ENCODE assay signal across 8 mouse cellular contexts in genomic region chr2:30446891-30447826, GRCm38 (mm10). TPM values are rescaled to one million over a fixed set of nuclear protein-coding genes. Genes with fewer than 3 reads are reported as not detected.
DNase-seq lines count a peak whose midpoint lies in the region; ATAC-seq and TF ChIP-seq lines count a peak whose summit lies in the region.

No protein-coding gene starts in this region.

- ATAC-seq in hindbrain, postnatal 0 days: no peak
- ATAC-seq in neural tube, embryonic 14.5 days (ENCODE audit: low read depth): no peak
- no peak for ATAC-seq in activated CD4-positive, CD25-positive, alpha-beta regulatory T cell, adult 4 months
- no peak for ATAC-seq in megakaryocyte, adult 5-6 weeks (ENCODE audit: poor library complexity, severe bottlenecking)

- WGBS in hindbrain, postnatal 0 days: 77% methylated on average over 10 of the region's 10 CpGs
- 89% methylated on average over 10 of the region's 10 CpGs for WGBS in neural tube, embryonic 14.5 days

- peaks cover 7% of the 10 kb centered on the region for H3K4me1 ChIP-seq in hindbrain, postnatal 0 days (ENCODE audit: insufficient read depth, low read length)
- H3K4me1 ChIP-seq in neural tube, embryonic 14.5 days (ENCODE audit: control insufficient read depth, insufficient read depth, low read length): peaks cover 12% of the 10 kb centered on the region

- DNase-seq in adrenal gland, postnatal 36 days: peak; percentile 31 to 46
- DNase-seq in adrenal gland, adult 8-10 months: no peak
- no peak for DNase-seq in left cerebral cortex, adult 2 months (ENCODE audit: extremely low spot score in 1 of 2, low spot score in 2 of 2)
- no peak for DNase-seq in left cerebral cortex, adult 9 months (ENCODE audit: low spot score in 2 of 2)
- no peak for DNase-seq in hindbrain, postnatal 0 days (ENCODE audit: low spot score)

- H3K4me2 ChIP-seq in hindbrain, postnatal 0 days (ENCODE audit: low read depth, low read length): no peak overlapping the region
- no peak overlapping the region for H3K4me2 ChIP-seq in neural tube, embryonic 14.5 days (ENCODE audit: low read depth, low read length)

- no peak overlapping the region for H3K9ac ChIP-seq in hindbrain, postnatal 0 days (replicated peaks; ENCODE audit: low read length)
- H3K9ac ChIP-seq in neural tube, embryonic 14.5 days (replicated peaks; ENCODE audit: low read depth, low read length): no peak overlapping the region

- no peaks in the 10 kb centered on the region; the same call in 1 of the 2 replicates for H3K36me3 ChIP-seq in hindbrain, postnatal 0 days (ENCODE audit: insufficient read depth, low read length)
- peaks cover 20% of the 10 kb centered on the region; the same call in 1 of the 2 replicates for H3K36me3 ChIP-seq in neural tube, embryonic 14.5 days (ENCODE audit: control insufficient read depth, insufficient read depth, low read length)

- intact Hi-C loops in left cerebral cortex, adult 2 months (cut with DNase I): no loop called here

- no peak for TF ChIP-seq CTCF in left cerebral cortex, adult 2 months (IDR thresholded peaks at IDR 0.05)
- TF ChIP-seq CTCF in hindbrain, postnatal 0 days (IDR thresholded peaks at IDR 0.05; ENCODE audit: low read depth): no peak

- H3K27me3 ChIP-seq in hindbrain, postnatal 0 days (ENCODE audit: insufficient read depth, low read length): no peaks in the 10 kb centered on the region
- H3K27me3 ChIP-seq in neural tube, embryonic 14.5 days (ENCODE audit: control insufficient read depth, insufficient read depth, low read length): no peaks in the 10 kb centered on the region

- H3K4me3 ChIP-seq in left cerebral cortex, adult 2 months: no peak overlapping the region
- H3K4me3 ChIP-seq in hindbrain, postnatal 0 days (ENCODE audit: low read length): no peak overlapping the region
- H3K4me3 ChIP-seq in neural tube, embryonic 14.5 days (ENCODE audit: low read depth, low read length): no peak overlapping the region

- H3K27ac ChIP-seq in left cerebral cortex, adult 2 months: peak overlapping the region; percentile 16; the same call in 1 of the 2 replicates
- H3K27ac ChIP-seq in hindbrain, postnatal 0 days: peak overlapping the region; percentile 2; the same call in 1 of the 2 replicates
- H3K27ac ChIP-seq in neural tube, embryonic 14.5 days (ENCODE audit: low read depth, low read length): peak overlapping the region; percentile 44; the same call in 1 of the 2 replicates

- no peaks in the 10 kb centered on the region for H3K9me3 ChIP-seq in hindbrain, postnatal 0 days (ENCODE audit: low read length)
- H3K9me3 ChIP-seq in neural tube, embryonic 14.5 days (ENCODE audit: control insufficient read depth, low read length): no peaks in the 10 kb centered on the region

RNA-seq across cellular contexts. Expression of gene Ier5l, which starts 26.9 kb away (rescaled TPM):
- total RNA-seq in adrenal gland, postnatal 36 days (2021): 1 to 10 TPM; 3.3 to 4.5 TPM
- total RNA-seq in adrenal gland, adult 8-10 months (2022): 1 to 10 TPM; 3.8 to 7.7 (median 6.8) TPM
- 10 to 100 TPM; 20.9 to 25.3 TPM for total RNA-seq in left cerebral cortex, adult 2 months (2021)
- 26.5 and 30.2 TPM in 2 replicates for total RNA-seq in hindbrain, postnatal 0 days (2014; rRNA removed)
- polyA plus RNA-seq in hindbrain, postnatal 0 days (2015; fragmentation: Nextera tagmentation; extraction: Ambion mirVana): 2.4 and 2.8 TPM in 2 replicates
- 2.3 and 2.6 TPM in 2 replicates for polyA plus RNA-seq in neural tube, embryonic 14.5 days (2014; fragmentation: Nextera tagmentation; extraction: Ambion mirVana)
- under 1 TPM in 1 of 2 experiments, not detected in 1; 0.16 TPM for polyA plus RNA-seq in activated CD4-positive, CD25-positive, alpha-beta regulatory T cell, adult 4 months (2017; shearing (Covaris generic))
- 0.18 and 0.40 TPM in 2 replicates for total RNA-seq in megakaryocyte, adult 5-6 weeks (2015)
- total RNA-seq in megakaryocyte, adult 5-6 weeks (2017): 0.99 and 1.1 TPM in 2 replicates

RNA-seq across cellular contexts. Expression of gene Ptpa, which starts 31.3 kb away (rescaled TPM):
- 100 to 1,000 TPM; 123 to 143 TPM for total RNA-seq in adrenal gland, postnatal 36 days (2021)
- total RNA-seq in adrenal gland, adult 8-10 months (2022): 100 to 1,000 TPM; 135 to 153 (median 141) TPM
- total RNA-seq in left cerebral cortex, adult 2 months (2021): 100 to 1,000 TPM; 177 to 178 TPM
- total RNA-seq in hindbrain, postnatal 0 days (2014; rRNA removed): 140 and 156 TPM in 2 replicates
- polyA plus RNA-seq in hindbrain, postnatal 0 days (2015; fragmentation: Nextera tagmentation; extraction: Ambion mirVana): 133 and 138 TPM in 2 replicates
- polyA plus RNA-seq in neural tube, embryonic 14.5 days (2014; fragmentation: Nextera tagmentation; extraction: Ambion mirVana): 65.8 and 70.7 TPM in 2 replicates
- polyA plus RNA-seq in activated CD4-positive, CD25-positive, alpha-beta regulatory T cell, adult 4 months (2017; shearing (Covaris generic)): 10 to 100 TPM; 46.4 to 73.2 TPM
- 68.9 and 69.0 TPM in 2 replicates for total RNA-seq in megakaryocyte, adult 5-6 weeks (2015)
- 44.3 and 45.9 TPM in 2 replicates for total RNA-seq in megakaryocyte, adult 5-6 weeks (2017)

RNA-seq across cellular contexts. Expression of gene Crat, which starts 31.5 kb away (rescaled TPM):
- total RNA-seq in adrenal gland, postnatal 36 days (2021): 100 to 1,000 TPM; 124 to 168 TPM
- 100 to 1,000 TPM in 1 of 4 experiments, 10 to 100 TPM in 3; 59.0 to 122 (median 95.3) TPM for total RNA-seq in adrenal gland, adult 8-10 months (2022)
- total RNA-seq in left cerebral cortex, adult 2 months (2021): 10 to 100 TPM; 56.5 to 58.2 TPM
- 49.3 and 51.5 TPM in 2 replicates for total RNA-seq in hindbrain, postnatal 0 days (2014; rRNA removed)
- polyA plus RNA-seq in hindbrain, postnatal 0 days (2015; fragmentation: Nextera tagmentation; extraction: Ambion mirVana): 26.0 and 27.6 TPM in 2 replicates
- polyA plus RNA-seq in neural tube, embryonic 14.5 days (2014; fragmentation: Nextera tagmentation; extraction: Ambion mirVana): 27.7 and 32.4 TPM in 2 replicates
- polyA plus RNA-seq in activated CD4-positive, CD25-positive, alpha-beta regulatory T cell, adult 4 months (2017; shearing (Covaris generic)): 1 to 10 TPM; 2.9 to 3.5 TPM
- 26.2 and 29.6 TPM in 2 replicates for total RNA-seq in megakaryocyte, adult 5-6 weeks (2015)
- total RNA-seq in megakaryocyte, adult 5-6 weeks (2017): 13.9 and 14.2 TPM in 2 replicates

RNA-seq across cellular contexts. Expression of gene Dolpp1, which starts 55.1 kb away (rescaled TPM):
- 10 to 100 TPM; 18.2 to 18.7 TPM for total RNA-seq in adrenal gland, postnatal 36 days (2021)
- 10 to 100 TPM; 18.0 to 24.2 (median 19.8) TPM for total RNA-seq in adrenal gland, adult 8-10 months (2022)
- 10 to 100 TPM; 25.8 to 26.8 TPM for total RNA-seq in left cerebral cortex, adult 2 months (2021)
- total RNA-seq in hindbrain, postnatal 0 days (2014; rRNA removed): 119 and 122 TPM in 2 replicates
- polyA plus RNA-seq in hindbrain, postnatal 0 days (2015; fragmentation: Nextera tagmentation; extraction: Ambion mirVana): 48.2 and 49.4 TPM in 2 replicates
- polyA plus RNA-seq in neural tube, embryonic 14.5 days (2014; fragmentation: Nextera tagmentation; extraction: Ambion mirVana): 51.5 and 57.7 TPM in 2 replicates
- 10 to 100 TPM; 15.3 to 18.3 TPM for polyA plus RNA-seq in activated CD4-positive, CD25-positive, alpha-beta regulatory T cell, adult 4 months (2017; shearing (Covaris generic))
- total RNA-seq in megakaryocyte, adult 5-6 weeks (2015): 5.3 and 6.0 TPM in 2 replicates
- total RNA-seq in megakaryocyte, adult 5-6 weeks (2017): 11.5 and 16.8 TPM in 2 replicates

Comparison
In these comparisons a context has a peak if more than half of its experiments do, and no peak if none do; other contexts are left out.
1. DNase-seq: peak in adrenal gland, postnatal 36 days (2 of 2); none in adrenal gland, adult 8-10 months (single experiment), left cerebral cortex, adult 2 months (0 of 2), left cerebral cortex, adult 9 months (0 of 2) and hindbrain, postnatal 0 days (single experiment).
2. Peak in every context shown above with its lines, with median percentiles within 50 percentile points of each other: H3K27ac ChIP-seq.